Mouse (Mus musculus): ENCODE results near the gene Tmem97. TPM values are rescaled to one million over a fixed set of nuclear protein-coding genes. Genes with fewer than 3 reads are reported as not detected.
"Not testable (repeated sequence)": the region's sequence is repeated elsewhere in the genome, so short reads cannot be mapped to it uniquely, and the experiment has no call there.

Tmem97 gene
- polyA plus RNA-seq, 1 experiment from 2014 or later: 46.0 TPM

DNA sequence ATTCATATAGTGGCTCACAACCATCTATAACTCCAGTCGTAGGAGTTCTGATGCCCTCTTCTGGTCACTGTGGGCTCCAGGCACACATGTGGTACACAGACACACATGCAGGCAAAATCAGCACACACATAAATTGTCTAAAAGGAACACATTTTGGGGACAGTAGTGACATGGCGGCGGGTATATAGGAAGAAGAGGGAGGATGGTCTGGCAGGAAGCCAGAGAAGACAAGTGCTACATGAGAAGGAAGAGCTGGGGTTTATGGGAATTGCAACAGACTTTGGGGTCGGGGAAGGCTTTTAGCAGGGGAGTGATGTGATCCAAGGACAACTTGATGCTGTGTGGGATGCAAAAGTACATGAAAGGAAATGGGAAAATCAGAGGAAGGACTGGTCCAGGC, 16.1 kb downstream of the Tmem97 start:
- ATAC-seq: no peak
- TF ChIP-seq CTCF (IDR thresholded peaks at IDR 0.05) (peak; percentile 43), EP300 (IDR thresholded peaks at IDR 0.05) (no peak)
- Histone ChIP-seq H3K9ac (replicated peaks; ENCODE audit: low read depth) (no peak overlapping the region), H3K27me3 (replicated peaks; ENCODE audit: insufficient read depth, low read length) (no peaks in the 10 kb centered on the region), H3K9me3 (ENCODE audit: low read length) (no peaks in the 10 kb centered on the region), H3K27ac (ENCODE audit: low read length) (peak overlapping the region; percentile 98), H3K4me2 (replicated peaks; ENCODE audit: low read depth, low read length) (peak overlapping the region; percentile 70), H3K36me3 (ENCODE audit: insufficient read depth, low read length) (no peaks in the 10 kb centered on the region; the same call in 1 of the 2 replicates), H3K4me1 (ENCODE audit: insufficient read depth, low read depth, low read length) (peaks cover 4% of the 10 kb centered on the region; the same call in 1 of the 2 replicates), H3K4me3 (ENCODE audit: low read depth, low read length) (peak overlapping the region; percentile 79)
- peak; percentile 43 for DNase-seq (ENCODE audit: low spot score)
- WGBS: 54% methylated on average over 4 of the region's 4 CpGs

DNA sequence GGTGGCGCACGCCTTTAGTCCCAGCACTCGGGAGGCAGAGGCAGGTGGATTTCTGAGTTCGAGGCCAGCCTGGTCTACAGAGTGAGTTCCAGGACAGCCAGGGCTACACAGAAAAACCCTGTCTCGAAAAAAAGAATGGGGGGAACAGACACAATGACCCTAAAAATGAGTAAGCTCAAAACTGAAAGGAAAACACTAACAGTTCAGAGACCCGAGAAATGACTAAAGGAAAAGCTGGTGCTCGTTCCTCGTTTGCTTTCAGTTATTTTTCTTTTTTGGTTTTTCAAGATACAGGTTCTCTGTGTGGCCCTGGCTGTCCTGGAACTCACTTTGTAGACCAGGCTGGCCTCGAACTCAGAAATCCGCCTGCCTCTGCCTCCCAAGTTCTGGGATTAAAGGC, 19.1 kb downstream of the Tmem97 start:
- not testable (repeated sequence) for ATAC-seq; H3K27me3 ChIP-seq (replicated peaks; ENCODE audit: insufficient read depth, low read length); H3K9ac ChIP-seq (replicated peaks; ENCODE audit: low read depth); H3K4me2 ChIP-seq (replicated peaks; ENCODE audit: low read depth, low read length); H3K4me3 ChIP-seq (ENCODE audit: low read depth, low read length); H3K4me1 ChIP-seq (ENCODE audit: insufficient read depth, low read depth, low read length); H3K9me3 ChIP-seq (ENCODE audit: low read length); DNase-seq (ENCODE audit: low spot score)
- Histone ChIP-seq H3K27ac (ENCODE audit: low read length) (peak overlapping the region; percentile 77), H3K36me3 (ENCODE audit: insufficient read depth, low read length) (peaks cover 20% of the 10 kb centered on the region)
- WGBS: 83% methylated on average over 9 of the region's 10 CpGs

DNA sequence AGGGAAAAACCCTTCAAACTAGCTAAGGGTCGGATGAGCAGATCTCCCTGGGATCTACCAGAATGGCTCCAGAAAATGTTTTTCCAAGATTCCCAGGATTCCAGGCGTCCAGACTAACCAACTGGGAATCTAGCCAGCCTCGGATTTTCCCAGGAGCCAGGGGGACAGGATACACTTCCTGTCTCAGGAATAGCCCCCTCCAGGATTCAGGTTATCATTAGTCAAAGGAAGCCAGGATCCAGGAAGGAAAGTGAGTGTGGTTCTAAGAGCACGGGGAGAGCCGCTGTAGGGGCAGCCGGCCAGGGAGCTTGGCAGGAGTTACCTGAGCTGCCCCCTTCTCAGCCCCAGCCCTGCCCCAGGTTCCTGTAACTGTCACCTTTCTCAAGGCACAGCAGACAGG, 19.5 kb downstream of the Tmem97 start:
- Histone ChIP-seq H3K4me1 (ENCODE audit: insufficient read depth, low read depth, low read length) (no peaks in the 10 kb centered on the region; the same call in 1 of the 2 replicates), H3K9me3 (ENCODE audit: low read length) (no peaks in the 10 kb centered on the region), H3K4me2 (replicated peaks; ENCODE audit: low read depth, low read length) (no peak overlapping the region), H3K27me3 (replicated peaks; ENCODE audit: insufficient read depth, low read length) (no peaks in the 10 kb centered on the region), H3K27ac (ENCODE audit: low read length) (peak overlapping the region; percentile 77), H3K4me3 (ENCODE audit: low read depth, low read length) (no peak overlapping the region), H3K9ac (replicated peaks; ENCODE audit: low read depth) (no peak overlapping the region), H3K36me3 (ENCODE audit: insufficient read depth, low read length) (peaks cover 25% of the 10 kb centered on the region)
- WGBS: 55% methylated on average over 6 of the region's 6 CpGs
- DNase-seq (ENCODE audit: low spot score) (peak; percentile 61), ATAC-seq (no peak)
- TF ChIP-seq CTCF (IDR thresholded peaks at IDR 0.05) (no peak), EP300 (IDR thresholded peaks at IDR 0.05) (peak; percentile 69; the same call in 1 of the 2 replicates)

DNA sequence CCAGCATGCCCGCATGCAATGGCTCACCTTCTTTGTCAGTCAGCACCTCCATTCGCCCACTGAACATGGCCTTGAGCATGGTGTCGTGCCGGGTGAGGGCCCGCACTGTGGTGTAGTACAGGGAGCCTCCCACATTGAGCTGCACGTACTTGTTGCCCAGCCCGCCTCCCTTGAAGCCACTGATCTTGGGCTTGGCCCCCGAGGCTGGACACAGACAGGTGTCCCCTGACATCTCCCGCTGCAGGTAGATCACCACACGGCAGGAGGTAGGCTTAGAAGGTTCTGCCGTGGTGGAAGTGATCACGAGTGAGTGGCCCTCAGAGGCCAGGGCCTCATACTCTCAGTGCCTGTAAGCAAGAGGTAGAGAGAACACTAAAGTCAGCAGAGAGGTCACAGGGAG, 20.6 kb downstream of the Tmem97 start:
- H3K4me3 ChIP-seq (ENCODE audit: low read depth, low read length): no peak overlapping the region
- TF ChIP-seq CTCF (IDR thresholded peaks at IDR 0.05): no peak
- TF ChIP-seq EP300 (IDR thresholded peaks at IDR 0.05): no peak
- H3K36me3 ChIP-seq (ENCODE audit: insufficient read depth, low read length): peaks cover 28% of the 10 kb centered on the region
- no peaks in the 10 kb centered on the region for H3K27me3 ChIP-seq (replicated peaks; ENCODE audit: insufficient read depth, low read length)
- 94% methylated on average over 12 of the region's 12 CpGs for WGBS
- H3K9ac ChIP-seq (replicated peaks; ENCODE audit: low read depth): no peak overlapping the region
- H3K4me2 ChIP-seq (replicated peaks; ENCODE audit: low read depth, low read length): no peak overlapping the region
- H3K4me1 ChIP-seq (ENCODE audit: insufficient read depth, low read depth, low read length): no peaks in the 10 kb centered on the region; the same call in 1 of the 2 replicates
- DNase-seq (ENCODE audit: low spot score) (no peak), ATAC-seq (no peak)
- H3K27ac ChIP-seq (ENCODE audit: low read length): no peak overlapping the region
- H3K9me3 ChIP-seq (ENCODE audit: low read length): no peaks in the 10 kb centered on the region

DNA sequence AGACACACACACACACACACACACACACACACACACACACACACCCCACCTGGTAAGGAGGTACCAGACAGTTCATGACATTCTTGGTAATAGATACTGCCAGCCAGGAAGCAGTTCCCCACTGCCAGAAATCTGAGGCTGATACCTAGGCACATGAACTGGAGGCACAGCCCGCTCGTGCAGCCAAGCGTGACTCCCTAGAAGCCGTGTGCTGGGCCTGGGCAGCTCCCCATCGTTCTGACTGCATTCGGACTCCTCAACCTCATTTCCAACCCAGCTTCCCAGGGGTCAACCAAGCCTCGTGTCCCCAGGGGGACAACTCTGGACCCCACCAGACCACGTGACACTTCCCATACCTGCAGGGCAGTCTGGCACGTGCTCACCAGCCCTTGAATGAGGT, 21.9 kb downstream of the Tmem97 start:
- Histone ChIP-seq H3K4me3 (ENCODE audit: low read depth, low read length) (no peak overlapping the region), H3K27me3 (replicated peaks; ENCODE audit: insufficient read depth, low read length) (no peaks in the 10 kb centered on the region), H3K9ac (replicated peaks; ENCODE audit: low read depth) (no peak overlapping the region), H3K27ac (ENCODE audit: low read length) (no peak overlapping the region), H3K9me3 (ENCODE audit: low read length) (no peaks in the 10 kb centered on the region), H3K4me2 (replicated peaks; ENCODE audit: low read depth, low read length) (no peak overlapping the region), H3K36me3 (ENCODE audit: insufficient read depth, low read length) (peaks cover 31% of the 10 kb centered on the region), H3K4me1 (ENCODE audit: insufficient read depth, low read depth, low read length) (no peaks in the 10 kb centered on the region)
- DNase-seq (ENCODE audit: low spot score): no peak
- TF ChIP-seq EP300 (IDR thresholded peaks at IDR 0.05) (no peak), CTCF (IDR thresholded peaks at IDR 0.05) (no peak)
- 89% methylated on average over 9 of the region's 9 CpGs for WGBS
- ATAC-seq: no peak

DNA sequence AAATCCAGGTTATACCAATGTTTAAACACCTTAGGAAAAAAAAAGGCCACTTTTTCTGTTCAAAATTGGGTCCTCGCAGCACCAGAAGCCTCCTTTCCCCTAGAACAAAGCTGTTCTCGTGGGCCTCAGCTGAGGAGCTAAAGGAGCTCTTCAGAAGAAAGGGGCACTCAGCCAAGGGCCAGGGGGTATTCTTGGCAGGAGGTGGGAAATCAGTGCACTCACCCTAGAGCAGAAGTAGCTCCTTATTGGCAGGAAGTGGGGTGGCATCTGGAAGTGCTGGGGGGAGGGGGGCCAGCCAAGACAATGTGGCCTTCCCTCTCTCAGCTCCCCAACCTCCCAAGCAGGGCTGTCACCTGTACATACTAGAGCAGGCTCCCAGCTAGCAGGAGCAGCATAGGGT, 25.7 kb downstream of the Tmem97 start:
- peak; percentile 74 for DNase-seq (ENCODE audit: low spot score)
- no peak for TF ChIP-seq CTCF (IDR thresholded peaks at IDR 0.05)
- TF ChIP-seq EP300 (IDR thresholded peaks at IDR 0.05): no peak
- no peaks in the 10 kb centered on the region for H3K27me3 ChIP-seq (replicated peaks; ENCODE audit: insufficient read depth, low read length)
- peak; percentile 55 for ATAC-seq
- H3K4me1 ChIP-seq (ENCODE audit: insufficient read depth, low read depth, low read length): no peaks in the 10 kb centered on the region
- no peak overlapping the region for H3K4me2 ChIP-seq (replicated peaks; ENCODE audit: low read depth, low read length)
- no peaks in the 10 kb centered on the region for H3K9me3 ChIP-seq (ENCODE audit: low read length)
- H3K4me3 ChIP-seq (ENCODE audit: low read depth, low read length): no peak overlapping the region
- no peak overlapping the region for H3K9ac ChIP-seq (replicated peaks; ENCODE audit: low read depth)
- peaks cover 38% of the 10 kb centered on the region for H3K36me3 ChIP-seq (ENCODE audit: insufficient read depth, low read length)
- 45% methylated on average over 2 of the region's 2 CpGs for WGBS
- H3K27ac ChIP-seq (ENCODE audit: low read length): peak overlapping the region; percentile 66
